Mouse (Mus musculus) lung, postnatal 0 days (tissue): ENCODE results near the gene Tprkb. TPM values are rescaled to one million over a fixed set of nuclear protein-coding genes. Genes with fewer than 3 reads are reported as not detected.
A peak's percentile ranks its signal among the peaks of the same experiment; 100 is the strongest.
"Not testable (repeated sequence)": the region's sequence is repeated elsewhere in the genome, so short reads cannot be mapped to it uniquely, and the experiment has no call there.

Experiments
- ATAC-seq: fragments of 200-750 bp; cut with Nextera tagmentation; 2 replicates; pipeline ENCODE4 v1.8.0; 2017; ENCODE audit warnings: moderate library complexity
- DNase-seq: peaks from one replicate; pipeline ENCODE4 v3.0.0-alpha.2; 2016; ENCODE audit warnings: low spot score
- H3K27ac ChIP-seq: fragments of 300-500 bp; sonication (generic); 2 replicates; pipeline ENCODE4 v1.5.1; 2014; ENCODE audit warnings: antibody characterized with exemption, mild to moderate bottlenecking, low read length, mixed read lengths
- H3K27me3 ChIP-seq: fragments of 300-500 bp; sonication (generic); replicated peaks from 2 replicates; pipeline ENCODE4 v1.6.1; 2014; ENCODE audit warnings: low read length, mixed read lengths; ENCODE audit not compliant: insufficient read depth
- H3K36me3 ChIP-seq: fragments of 300-500 bp; sonication (generic); 2 replicates; pipeline ENCODE4 v1.6.1; 2014; ENCODE audit warnings: low read length, mixed read lengths; ENCODE audit not compliant: insufficient read depth
- H3K4me1 ChIP-seq: fragments of 300-500 bp; sonication (generic); 2 replicates; pipeline ENCODE4 v1.6.1; 2014; ENCODE audit warnings: antibody characterized with exemption, low read depth, low read length, mixed read lengths; ENCODE audit not compliant: insufficient read depth
- H3K4me2 ChIP-seq: fragments of 300-500 bp; sonication (generic); replicated peaks from 2 replicates; pipeline ENCODE4 v1.6.1; 2014; ENCODE audit warnings: low read depth, mild to moderate bottlenecking, low read length, moderate library complexity, mixed read lengths
- H3K4me3 ChIP-seq: fragments of 300-500 bp; sonication (generic); 2 replicates; pipeline ENCODE4 v1.5.1; 2014; ENCODE audit warnings: low read depth, low read length
- H3K9ac ChIP-seq: fragments of 300-500 bp; sonication (generic); replicated peaks from 2 replicates; pipeline ENCODE4 v1.6.1; 2014; ENCODE audit warnings: low read depth, mild to moderate bottlenecking
- H3K9me3 ChIP-seq: fragments of 300-500 bp; sonication (generic); 2 replicates; pipeline ENCODE4 v1.6.1; 2016; ENCODE audit warnings: low read length, mixed read lengths
- CTCF ChIP-seq: IDR thresholded peaks from 2 replicates; pipeline ENCODE4 v1.5.1; 2016; ENCODE audit warnings: antibody characterized with exemption, mild to moderate bottlenecking
- EP300 ChIP-seq: IDR thresholded peaks from 2 replicates; pipeline ENCODE4 v1.6.1; 2016; ENCODE audit warnings: antibody characterized with exemption, mild to moderate bottlenecking, control low read depth
- WGBS: fragments of 180-500 bp; shearing (Covaris S2); extraction: QIAGEN DNeasy Blood & Tissue Kit; methylation state at CpG from one replicate; pipeline ENCODE4 v1.1.7; 2014; 5-methylcytosine and 5-hydroxymethylcytosine counted together
- polyA plus RNA-seq: library from polyadenylated mRNA; unstranded; fragments of >200 nt; fragmentation: Nextera tagmentation; extraction: Ambion mirVana; gene quantifications from 2 replicates; pipeline ENCODE4 v1.2.1, GENCODE M21; 2015

Gene Tprkb
- polyA plus RNA-seq, 1 experiment from 2014 or later = 23.8 TPM

- WGBS = 96% methylated on average over 3 of the region's 3 CpGs
- Histone ChIP-seq H3K4me2 (no peak overlapping the region), H3K4me1 (no peaks in the 10 kb centered on the region; the same call in 1 of the 2 replicates), H3K27me3 (no peaks in the 10 kb centered on the region), H3K4me3 (no peak overlapping the region), H3K9me3 (no peaks in the 10 kb centered on the region), H3K36me3 (peaks cover 30% of the 10 kb centered on the region; the same call in 1 of the 2 replicates), H3K27ac (no peak overlapping the region), H3K9ac (no peak overlapping the region)
- TF ChIP-seq CTCF (no peak), EP300 (no peak)
- DNase-seq (no peak), ATAC-seq (no peak)
Observed at GRCm38 (mm10) chr6:85942469-85942868, 30.8 kb downstream of the Tprkb start.

GRCm38 (mm10) chr6:85948549-85948948 is 36.9 kb downstream of the Tprkb start:
- Histone ChIP-seq H3K9me3 (no peaks in the 10 kb centered on the region), H3K4me2 (no peak overlapping the region), H3K27me3 (no peaks in the 10 kb centered on the region), H3K36me3 (peaks cover 56% of the 10 kb centered on the region), H3K27ac (no peak overlapping the region), H3K4me1 (no peaks in the 10 kb centered on the region), H3K4me3 (no peak overlapping the region), H3K9ac (no peak overlapping the region)
- DNase-seq (no peak), ATAC-seq (no peak)
- 90% methylated on average over 6 of the region's 6 CpGs for WGBS
- TF ChIP-seq CTCF (no peak), EP300 (no peak)

DNA sequence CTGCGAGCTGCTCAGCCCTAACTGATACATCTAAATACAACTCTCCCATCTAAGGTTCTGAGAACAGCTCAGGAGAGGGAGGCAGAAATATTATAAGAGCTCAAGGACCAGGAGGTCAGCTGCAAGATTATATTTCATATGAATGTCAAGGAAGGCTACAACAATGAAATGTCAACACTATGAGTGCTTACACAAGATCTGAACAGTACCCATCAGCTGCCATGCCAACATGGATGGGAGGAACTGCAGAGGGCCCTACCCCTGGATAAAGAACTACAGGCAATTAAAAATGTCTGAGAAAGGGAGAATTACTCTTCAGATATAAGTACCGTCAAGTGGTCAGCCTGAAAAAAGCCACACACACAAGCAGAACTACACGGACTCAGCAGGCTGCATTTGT is 45.9 kb downstream of the Tprkb start:
- Histone ChIP-seq H3K9ac (no peak overlapping the region), H3K9me3 (no peaks in the 10 kb centered on the region), H3K27me3 (no peaks in the 10 kb centered on the region), H3K4me3 (no peak overlapping the region), H3K4me1 (0 out of 2 replicates have a peak, but pooled peaks cover 5% of the 10 kb centered on the region), H3K4me2 (no peak overlapping the region), H3K36me3 (peaks cover 10% of the 10 kb centered on the region), H3K27ac (no peak overlapping the region)
- peak; percentile 34 for ATAC-seq
- 53% methylated on average over 3 of the region's 3 CpGs for WGBS
- TF ChIP-seq EP300 (peak; percentile 78), CTCF (no peak)
- peak; percentile 82 for DNase-seq

- Histone ChIP-seq H3K36me3 (no peaks in the 10 kb centered on the region), H3K4me2 (peak within 1 kb of the TSS; percentile 50), H3K27ac (peak within 1 kb of the TSS; percentile 99), H3K4me1 (peaks cover 8% of the 10 kb centered on the region; the same call in 1 of the 2 replicates), H3K4me3 (peak within 1 kb of the TSS; percentile 91), H3K9me3 (no peaks in the 10 kb centered on the region), H3K27me3 (no peaks in the 10 kb centered on the region), H3K9ac (peak within 1 kb of the TSS; percentile 94)
- under 1% methylated on average over 63 of the region's 70 CpGs for WGBS
- ATAC-seq (peak; percentile 95), DNase-seq (peak; percentile 96)
- peak; percentile 25 for TF ChIP-seq CTCF
- TF ChIP-seq EP300 = no peak
Observed at GRCm38 (mm10) chr6:85961101-85962091, 49.7 kb downstream of the Tprkb start, which contains the start of gene Dusp11. Gene Dusp11, minus strand, starts transcription at chr6:85961667.

DNA sequence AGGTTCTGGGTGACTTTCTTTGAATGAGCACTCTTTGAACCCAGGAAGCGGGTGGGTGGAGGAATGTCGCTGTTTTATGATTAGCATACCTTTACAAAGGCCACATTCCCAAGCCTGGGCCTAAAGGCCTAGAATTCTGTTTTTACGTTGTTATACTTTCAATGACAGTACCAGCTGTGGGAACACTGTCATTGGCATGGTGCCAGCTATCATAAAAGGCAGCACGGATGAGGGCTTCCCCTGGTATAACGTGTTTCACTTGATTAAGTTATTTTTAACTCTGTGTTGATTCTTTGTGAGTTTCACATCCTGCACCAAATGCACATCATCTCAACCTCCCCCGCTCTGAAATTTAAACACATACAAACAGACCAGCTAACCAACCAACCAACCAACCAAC is 54.4 kb downstream of the Tprkb start:
- H3K9ac ChIP-seq, H3K4me2 ChIP-seq, DNase-seq, H3K4me1 ChIP-seq, ATAC-seq, H3K36me3 ChIP-seq, H3K4me3 ChIP-seq, H3K9me3 ChIP-seq, H3K27me3 ChIP-seq, H3K27ac ChIP-seq: not testable (repeated sequence)
- 14% methylated on average over 4 of the region's 6 CpGs for WGBS

- WGBS = 82% methylated on average over 4 of the region's 4 CpGs
- TF ChIP-seq CTCF (peak; percentile 36), EP300 (no peak)
- no peak overlapping the region for H3K4me2 ChIP-seq
- no peaks in the 10 kb centered on the region for H3K36me3 ChIP-seq
- no peak overlapping the region for H3K4me3 ChIP-seq
- H3K27me3 ChIP-seq = no peaks in the 10 kb centered on the region
- no peak overlapping the region for H3K27ac ChIP-seq
- H3K9ac ChIP-seq = no peak overlapping the region
- ATAC-seq (no peak), DNase-seq (no peak)
- H3K9me3 ChIP-seq = no peaks in the 10 kb centered on the region
- H3K4me1 ChIP-seq = peaks cover 4% of the 10 kb centered on the region; the same call in 1 of the 2 replicates
Observed at GRCm38 (mm10) chr6:85966686-85967085, 55.0 kb downstream of the Tprkb start.
